Mouse (Mus musculus): ENCODE measurements around the gene Pigc. TPM values are rescaled to one million over a fixed set of nuclear protein-coding genes. Genes with fewer than 3 reads are reported as not detected.

Gene Pigc
- total RNA-seq, 1 experiment: 6.4 TPM

GRCm38 (mm10) chr1:162013561-162013960, 44.6 kb downstream of the Pigc start:
- in situ Hi-C loops (cut with MboI; ENCODE audit: low sequenced_read_pairs in 2 of 2, unreplicated experiment in 2 of 2): loop anchor here in 1 of 2 experiments (25.0 kb wide), 1 partner anchor 299 kb away; no protein-coding TSS in a partner anchor
- no peak for DNase-seq (ENCODE audit: low read depth, low spot score)
- no peaks in the 10 kb centered on the region for H3K9me3 ChIP-seq (ENCODE audit: control insufficient read depth, insufficient read depth, low read depth, low read length)
- no peak overlapping the region for H3K27ac ChIP-seq (ENCODE audit: insufficient read depth, low read depth, low read length, poor library complexity, severe bottlenecking)
- TF ChIP-seq HCFC1 (IDR thresholded peaks at IDR 0.05; ENCODE audit: borderline replicate concordance, insufficient read depth, low read length): no peak
- no peak for TF ChIP-seq MAFK (IDR thresholded peaks at IDR 0.05; ENCODE audit: insufficient read depth, low read depth, low read length)
- TF ChIP-seq ZNF384 (IDR thresholded peaks at IDR 0.05; ENCODE audit: low read depth, low read length): no peak
- TF ChIP-seq CHD2 (IDR thresholded peaks at IDR 0.05; ENCODE audit: low read depth, low read length): no peak
- no peak for TF ChIP-seq ZC3H11A (IDR thresholded peaks at IDR 0.05; ENCODE audit: borderline replicate concordance, low read depth, low read length)
- H3K36me3 ChIP-seq (ENCODE audit: control insufficient read depth, insufficient read depth, low read length, poor library complexity, severe bottlenecking): no peaks in the 10 kb centered on the region
- H3K4me3 ChIP-seq (ENCODE audit: insufficient read depth in 1 of 2, low read depth in 1 of 2, low read length in 2 of 2, poor library complexity in 1 of 2, severe bottlenecking in 1 of 2): no peak overlapping the region
- no peaks in the 10 kb centered on the region for H3K4me1 ChIP-seq (ENCODE audit: control insufficient read depth in 2 of 2, insufficient read depth in 2 of 2, low read length in 2 of 2, poor library complexity in 1 of 2)
- no peak overlapping the region for H3K9ac ChIP-seq (ENCODE audit: insufficient read depth, low read depth, low read length, poor library complexity, severe bottlenecking)

GRCm38 (mm10) chr1:162015247-162015862, 46.4 kb downstream of the Pigc start:
- Histone ChIP-seq H3K36me3 (ENCODE audit: control insufficient read depth, insufficient read depth, low read length, poor library complexity, severe bottlenecking) (no peaks in the 10 kb centered on the region), H3K4me1 (ENCODE audit: control insufficient read depth in 2 of 2, insufficient read depth in 2 of 2, low read length in 2 of 2, poor library complexity in 1 of 2) (no peaks in the 10 kb centered on the region), H3K4me3 (ENCODE audit: insufficient read depth in 1 of 2, low read depth in 1 of 2, low read length in 2 of 2, poor library complexity in 1 of 2, severe bottlenecking in 1 of 2) (no peak overlapping the region), H3K27ac (ENCODE audit: insufficient read depth, low read depth, low read length, poor library complexity, severe bottlenecking) (no peak overlapping the region), H3K9me3 (ENCODE audit: control insufficient read depth, insufficient read depth, low read depth, low read length) (no peaks in the 10 kb centered on the region), H3K9ac (ENCODE audit: insufficient read depth, low read depth, low read length, poor library complexity, severe bottlenecking) (no peak overlapping the region)
- in situ Hi-C loops (cut with MboI; ENCODE audit: low sequenced_read_pairs in 2 of 2, unreplicated experiment in 2 of 2): loop anchor here in 1 of 2 experiments (25.0 kb wide), 1 partner anchor 297 kb away; no protein-coding TSS in a partner anchor
- no peak for DNase-seq (ENCODE audit: low read depth, low spot score)
- no peak for TF ChIP-seq HCFC1 (IDR thresholded peaks at IDR 0.05; ENCODE audit: borderline replicate concordance, insufficient read depth, low read length)
- TF ChIP-seq CHD2 (IDR thresholded peaks at IDR 0.05; ENCODE audit: low read depth, low read length): no peak
- TF ChIP-seq ZC3H11A (IDR thresholded peaks at IDR 0.05; ENCODE audit: borderline replicate concordance, low read depth, low read length): no peak
- TF ChIP-seq MAFK (IDR thresholded peaks at IDR 0.05; ENCODE audit: insufficient read depth, low read depth, low read length): no peak
- TF ChIP-seq ZNF384 (IDR thresholded peaks at IDR 0.05; ENCODE audit: low read depth, low read length): no peak

GRCm38 (mm10) chr1:162016982-162017381, 48.0 kb downstream of the Pigc start:
- TF ChIP-seq CHD2 (IDR thresholded peaks at IDR 0.05; ENCODE audit: low read depth, low read length) (no peak), ZNF384 (IDR thresholded peaks at IDR 0.05; ENCODE audit: low read depth, low read length) (no peak), MAFK (IDR thresholded peaks at IDR 0.05; ENCODE audit: insufficient read depth, low read depth, low read length) (no peak), HCFC1 (IDR thresholded peaks at IDR 0.05; ENCODE audit: borderline replicate concordance, insufficient read depth, low read length) (no peak), ZC3H11A (IDR thresholded peaks at IDR 0.05; ENCODE audit: borderline replicate concordance, low read depth, low read length) (no peak)
- DNase-seq (ENCODE audit: low read depth, low spot score): no peak
- Histone ChIP-seq H3K9me3 (ENCODE audit: control insufficient read depth, insufficient read depth, low read depth, low read length) (no peaks in the 10 kb centered on the region), H3K27ac (ENCODE audit: insufficient read depth, low read depth, low read length, poor library complexity, severe bottlenecking) (no peak overlapping the region), H3K36me3 (ENCODE audit: control insufficient read depth, insufficient read depth, low read length, poor library complexity, severe bottlenecking) (no peaks in the 10 kb centered on the region), H3K4me1 (ENCODE audit: control insufficient read depth in 2 of 2, insufficient read depth in 2 of 2, low read length in 2 of 2, poor library complexity in 1 of 2) (no peaks in the 10 kb centered on the region), H3K9ac (ENCODE audit: insufficient read depth, low read depth, low read length, poor library complexity, severe bottlenecking) (no peak overlapping the region), H3K4me3 (ENCODE audit: insufficient read depth in 1 of 2, low read depth in 1 of 2, low read length in 2 of 2, poor library complexity in 1 of 2, severe bottlenecking in 1 of 2) (no peak overlapping the region)
- in situ Hi-C loops (cut with MboI; ENCODE audit: low sequenced_read_pairs in 2 of 2, unreplicated experiment in 2 of 2): loop anchor here in 1 of 2 experiments (25.0 kb wide), 1 partner anchor 295 kb away; no protein-coding TSS in a partner anchor

- Histone ChIP-seq H3K27ac (ENCODE audit: insufficient read depth, low read depth, low read length, poor library complexity, severe bottlenecking) (no peak overlapping the region), H3K36me3 (ENCODE audit: control insufficient read depth, insufficient read depth, low read length, poor library complexity, severe bottlenecking) (no peaks in the 10 kb centered on the region), H3K4me1 (ENCODE audit: control insufficient read depth in 2 of 2, insufficient read depth in 2 of 2, low read length in 2 of 2, poor library complexity in 1 of 2) (no peaks in the 10 kb centered on the region), H3K9ac (ENCODE audit: insufficient read depth, low read depth, low read length, poor library complexity, severe bottlenecking) (no peak overlapping the region), H3K4me3 (ENCODE audit: insufficient read depth in 1 of 2, low read depth in 1 of 2, low read length in 2 of 2, poor library complexity in 1 of 2, severe bottlenecking in 1 of 2) (no peak overlapping the region), H3K9me3 (ENCODE audit: control insufficient read depth, insufficient read depth, low read depth, low read length) (no peaks in the 10 kb centered on the region)
- DNase-seq (ENCODE audit: low read depth, low spot score): no peak
- in situ Hi-C loops (cut with MboI; ENCODE audit: low sequenced_read_pairs in 2 of 2, unreplicated experiment in 2 of 2): loop anchor here in 1 of 2 experiments (25.0 kb wide), 1 partner anchor 294 kb away; no protein-coding TSS in a partner anchor
- TF ChIP-seq ZNF384 (IDR thresholded peaks at IDR 0.05; ENCODE audit: low read depth, low read length): no peak
- TF ChIP-seq ZC3H11A (IDR thresholded peaks at IDR 0.05; ENCODE audit: borderline replicate concordance, low read depth, low read length): no peak
- no peak for TF ChIP-seq MAFK (IDR thresholded peaks at IDR 0.05; ENCODE audit: insufficient read depth, low read depth, low read length)
- no peak for TF ChIP-seq HCFC1 (IDR thresholded peaks at IDR 0.05; ENCODE audit: borderline replicate concordance, insufficient read depth, low read length)
- TF ChIP-seq CHD2 (IDR thresholded peaks at IDR 0.05; ENCODE audit: low read depth, low read length): no peak
Observed at GRCm38 (mm10) chr1:162017975-162018600, 49.1 kb downstream of the Pigc start.

Measured in ES-E14 (cell line).